Mouse (Mus musculus) brain, embryonic 18.5 days (tissue): Measurements from ENCODE around the gene Abr.
A peak's percentile ranks its signal among the peaks of the same experiment; 100 is the strongest.

ENCODE experiments used
- DNase-seq: peaks from one replicate; pipeline ENCODE4 v3.0.0-alpha.2; 2012; ENCODE audit warnings: low read depth, low spot score

The Abr gene

GRCm38 (mm10) chr11:76623206-76623961 is 1.3 kb upstream of the Abr start:
- no peak for DNase-seq

- no peak for DNase-seq
These were observed 572 bp upstream of the Abr start for GRCm38 (mm10) chr11:76622566-76623205.

GRCm38 (mm10) chr11:76618134-76618533 is 4.0 kb downstream of the Abr start:
- no peak for DNase-seq

GRCm38 (mm10) chr11:76614246-76614645 is 7.9 kb downstream of the Abr start:
- DNase-seq = no peak

GRCm38 (mm10) chr11:76612638-76613104 is 9.4 kb downstream of the Abr start:
- DNase-seq = peak; percentile 39

- no peak for DNase-seq
These were observed 11.2 kb downstream of the Abr start for GRCm38 (mm10) chr11:76610948-76611347.

- no peak for DNase-seq
These were observed 15.6 kb downstream of the Abr start for GRCm38 (mm10) chr11:76606521-76606920.

- DNase-seq = no peak
These were observed 22.9 kb downstream of the Abr start for GRCm38 (mm10) chr11:76599219-76599618.

GRCm38 (mm10) chr11:76598757-76599156 is 23.4 kb downstream of the Abr start:
- DNase-seq = no peak

GRCm38 (mm10) chr11:76593620-76594326 is 28.3 kb downstream of the Abr start:
- no peak for DNase-seq

GRCm38 (mm10) chr11:76589746-76590145 is 32.4 kb downstream of the Abr start:
- DNase-seq = no peak

GRCm38 (mm10) chr11:76588632-76589485 is 33.3 kb downstream of the Abr start:
- DNase-seq = no peak

- DNase-seq = no peak
These were observed 34.1 kb downstream of the Abr start for GRCm38 (mm10) chr11:76588032-76588431.

GRCm38 (mm10) chr11:76587333-76587732 is 34.8 kb downstream of the Abr start:
- no peak for DNase-seq

GRCm38 (mm10) chr11:76586119-76586518 is 36.0 kb downstream of the Abr start:
- no peak for DNase-seq

- DNase-seq = peak; percentile 58
These were observed 44.4 kb downstream of the Abr start for GRCm38 (mm10) chr11:76577588-76578257.

GRCm38 (mm10) chr11:76572820-76573385 is 49.2 kb downstream of the Abr start:
- no peak for DNase-seq

GRCm38 (mm10) chr11:76571613-76571929 is 50.5 kb downstream of the Abr start:
- DNase-seq = no peak

GRCm38 (mm10) chr11:76570741-76571612 is 51.1 kb downstream of the Abr start:
- no peak for DNase-seq

- DNase-seq = no peak
These were observed 51.8 kb downstream of the Abr start for GRCm38 (mm10) chr11:76570201-76570731.
